Mouse (Mus musculus): ENCODE data around the gene 4933415A04Rik.

The 4933415A04Rik gene

DNA sequence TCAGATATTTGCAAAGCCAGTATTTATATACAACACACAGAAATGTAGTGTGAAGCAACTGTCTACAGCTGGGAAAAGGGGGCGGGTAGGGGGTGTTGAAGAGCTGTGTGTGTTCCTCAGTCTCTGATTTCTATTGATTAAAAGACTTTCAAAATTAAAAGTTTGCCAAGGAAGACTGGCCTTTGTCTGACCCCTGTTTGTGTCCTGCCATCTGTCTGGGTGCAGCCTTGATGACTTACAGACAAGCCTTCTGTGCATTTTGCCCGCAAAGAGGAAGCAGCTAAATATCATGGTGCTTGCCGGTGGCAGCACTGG lies 11.8 kb upstream of the 4933415A04Rik start:
- no peak for DNase-seq (ENCODE audit: low spot score)

DNA sequence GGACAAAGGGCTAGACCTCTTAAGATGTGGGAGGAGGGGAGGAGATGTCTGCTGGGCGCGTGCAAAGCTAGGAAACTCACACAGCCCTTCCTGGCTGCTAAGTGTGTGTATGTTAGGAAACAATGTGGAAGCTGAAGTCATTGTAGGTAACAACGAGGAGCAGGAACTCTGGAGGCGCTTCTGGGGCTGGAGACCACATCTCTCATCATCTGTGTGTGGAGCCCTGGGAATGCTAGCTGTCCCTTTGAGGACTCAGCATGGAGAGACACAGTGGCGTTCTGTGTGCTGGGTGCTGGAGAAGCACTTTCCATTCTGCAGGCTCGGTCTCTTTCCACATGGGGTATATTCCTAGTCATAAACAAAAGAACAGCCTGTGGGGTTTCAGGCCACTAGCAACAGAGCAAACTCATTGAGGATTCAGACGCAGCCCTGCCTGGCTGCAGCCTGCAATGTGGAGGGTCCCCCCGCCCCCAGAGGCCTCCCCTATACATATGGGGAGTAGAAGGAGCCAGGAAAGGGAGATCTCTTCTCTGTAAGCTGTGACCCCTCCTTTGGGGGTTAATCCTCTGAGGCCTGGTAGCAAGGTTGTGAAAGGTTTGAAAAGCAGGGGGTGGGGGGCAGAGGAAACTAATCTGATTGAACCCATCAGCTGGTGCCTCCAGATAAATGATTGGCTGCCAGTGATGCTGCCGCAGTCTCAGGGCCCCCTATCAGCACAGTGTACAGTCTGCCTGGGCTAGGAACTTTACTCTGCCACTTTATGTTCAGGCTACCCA lies 11.3 kb upstream of the 4933415A04Rik start:
- no peak for DNase-seq (ENCODE audit: low spot score)

DNA sequence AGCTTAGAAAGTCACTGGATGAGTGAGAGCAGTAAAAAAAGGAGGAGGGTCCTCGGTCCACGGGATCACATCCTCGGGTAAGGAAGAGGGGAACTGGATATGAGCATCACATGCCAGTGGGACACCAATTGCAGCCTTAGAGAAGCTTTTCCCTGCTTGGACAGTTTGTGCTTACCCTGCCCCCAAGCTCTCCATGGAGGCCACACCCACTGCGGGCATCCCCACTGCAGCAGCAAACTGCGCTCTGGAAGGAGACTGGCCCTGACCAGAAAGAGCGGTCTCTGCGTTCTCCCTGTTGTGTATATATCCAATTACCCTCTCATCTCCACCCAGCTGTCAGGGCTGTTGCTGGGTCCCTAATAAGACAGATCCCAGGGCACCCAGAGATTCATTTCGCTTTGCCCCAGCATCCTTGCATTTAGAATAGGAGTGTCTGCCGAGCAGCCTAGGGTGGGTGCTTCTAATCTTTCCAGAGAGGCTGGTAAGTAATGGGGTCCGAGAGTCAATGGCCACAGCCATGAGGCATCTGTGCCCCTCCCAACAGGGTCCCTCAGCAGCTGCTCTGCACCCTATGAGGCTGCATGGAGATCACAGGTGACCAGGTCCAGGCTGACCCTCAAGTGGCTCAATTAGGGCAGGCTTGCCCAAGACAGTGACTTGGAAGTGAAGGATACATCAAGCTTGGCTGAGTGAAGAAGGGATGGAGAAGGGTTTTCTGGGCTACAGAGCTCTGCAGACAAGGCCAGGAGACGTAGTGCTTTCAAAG lies 8.9 kb upstream of the 4933415A04Rik start:
- DNase-seq (ENCODE audit: low spot score), result no peak

GRCm38 (mm10) chr11:43585211-43586005 lies 1.4 kb upstream of the 4933415A04Rik start:
- no peak for DNase-seq (ENCODE audit: low spot score)

DNA sequence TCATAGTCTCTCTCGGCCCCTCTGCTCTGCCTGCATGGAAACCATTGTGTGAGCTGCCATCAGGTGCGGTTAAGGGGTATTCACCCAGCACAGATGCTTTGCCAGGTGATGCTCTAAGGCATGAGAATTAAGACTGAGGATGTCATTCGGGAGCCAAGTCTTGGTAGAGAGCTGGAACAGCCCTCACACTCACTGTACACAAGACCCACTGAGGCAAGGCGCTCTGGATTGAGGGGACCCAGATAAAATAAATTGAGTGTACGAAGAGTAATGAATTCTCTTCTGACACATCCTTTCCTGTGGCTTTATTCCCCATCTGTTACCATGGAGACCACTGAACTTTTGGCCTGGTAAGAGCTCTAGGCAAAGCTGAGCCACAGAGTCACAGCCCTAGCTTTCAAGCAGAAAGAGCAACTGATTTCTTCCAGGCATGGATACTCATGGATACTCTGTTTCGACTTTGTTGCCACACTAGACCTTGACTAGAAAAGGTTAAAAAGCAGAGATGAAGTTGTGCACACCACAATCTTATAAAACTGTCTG lies 2.8 kb downstream of the 4933415A04Rik start:
- peak; percentile 29 for DNase-seq (ENCODE audit: low spot score)

DNA sequence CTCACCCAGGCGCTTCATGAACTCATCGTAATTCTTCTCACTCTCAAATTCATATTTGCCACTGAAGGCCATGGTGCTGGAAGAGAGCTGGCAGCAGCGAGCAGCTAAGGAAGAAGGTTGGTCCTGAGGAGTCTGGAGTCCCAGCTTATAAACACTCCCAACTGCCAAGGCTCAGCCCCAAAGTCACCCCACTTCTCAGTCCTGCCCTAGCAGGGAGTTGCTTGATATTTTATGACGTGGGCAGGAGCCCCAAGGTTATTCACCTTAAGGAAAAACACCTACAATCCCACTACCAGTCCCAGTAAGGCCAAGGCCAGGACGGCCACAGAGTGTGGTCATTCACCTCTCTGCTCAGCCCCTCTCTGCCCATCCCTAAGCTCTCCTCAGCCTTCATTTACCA lies 14.6 kb downstream of the 4933415A04Rik start, which contains the start of gene Fabp6:
Gene Fabp6, minus strand, starts transcription at position 101 of the 400 bp plus-strand sequence.
- no peak for DNase-seq (ENCODE audit: low spot score)

GRCm38 (mm10) chr11:43604207-43604606 lies 17.4 kb downstream of the 4933415A04Rik start:
- no peak for DNase-seq (ENCODE audit: low spot score)

DNA sequence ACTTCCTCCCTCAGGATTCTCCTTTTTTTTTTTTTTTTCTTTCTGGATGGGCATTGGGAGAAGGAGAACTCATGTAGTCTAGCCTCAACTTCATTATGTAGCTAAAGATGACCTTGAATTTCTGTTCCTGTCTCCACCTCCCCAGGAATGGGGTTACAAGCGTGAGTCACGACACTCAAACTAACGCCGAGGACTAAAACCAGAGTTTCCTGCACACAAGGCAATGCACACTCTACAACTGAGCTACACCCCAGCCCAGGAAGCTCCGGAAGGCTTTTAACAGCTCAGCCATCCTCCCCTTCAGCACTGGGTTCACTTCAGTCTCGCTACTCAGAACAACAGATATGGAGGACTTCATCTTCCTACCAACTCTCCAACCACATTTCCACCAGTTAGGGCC lies 18.1 kb downstream of the 4933415A04Rik start:
- DNase-seq (ENCODE audit: low spot score), result no peak

DNA sequence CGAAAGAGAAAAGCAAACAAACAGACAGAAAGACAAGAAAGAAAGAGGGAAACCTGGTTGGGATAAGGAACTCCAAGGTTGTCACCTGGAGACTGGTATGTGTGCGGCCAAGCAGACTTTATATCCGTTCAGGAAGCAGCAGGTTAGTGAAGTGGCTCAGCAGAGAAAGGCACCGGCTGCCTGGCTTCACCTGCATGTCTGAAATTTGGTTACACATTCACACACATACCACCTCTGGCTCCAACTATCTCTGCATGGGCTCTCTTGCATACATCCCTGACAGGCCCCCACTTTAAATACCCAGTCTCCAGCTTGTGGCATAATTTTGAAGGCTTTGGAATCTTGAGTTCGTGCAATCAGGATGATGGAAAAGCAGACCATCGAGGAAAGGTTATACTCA lies 19.0 kb downstream of the 4933415A04Rik start:
- DNase-seq (ENCODE audit: low spot score), result no peak

- DNase-seq (ENCODE audit: low spot score), result no peak
These were observed 21.6 kb downstream of the 4933415A04Rik start for GRCm38 (mm10) chr11:43608440-43608839.

- DNase-seq (ENCODE audit: low spot score), result no peak
These were observed 23.3 kb downstream of the 4933415A04Rik start for GRCm38 (mm10) chr11:43610006-43610661.

DNA sequence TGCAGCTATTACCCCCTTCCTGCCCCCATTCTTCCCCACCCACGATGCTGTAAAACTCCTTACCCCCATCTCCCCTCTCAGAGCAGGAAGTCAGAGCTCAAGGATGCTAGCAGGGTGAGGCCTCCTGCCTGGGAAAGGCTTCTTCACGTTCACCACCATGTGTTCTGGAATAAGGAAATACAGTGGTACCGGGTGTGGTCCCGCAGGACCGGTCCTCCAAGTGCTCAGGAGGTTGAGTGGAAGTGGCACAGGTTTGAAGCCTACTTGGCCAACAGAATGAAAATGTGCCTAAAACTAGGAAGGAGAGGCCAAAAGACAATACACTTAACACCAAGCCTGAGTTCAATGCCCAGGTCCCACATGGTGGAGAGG lies 23.8 kb downstream of the 4933415A04Rik start:
- DNase-seq (ENCODE audit: low spot score), result no peak

GRCm38 (mm10) chr11:43612834-43613488 lies 26.1 kb downstream of the 4933415A04Rik start:
- DNase-seq (ENCODE audit: low spot score), result peak; percentile 59

- DNase-seq (ENCODE audit: low spot score), result no peak
These were observed 31.1 kb downstream of the 4933415A04Rik start for GRCm38 (mm10) chr11:43617924-43618323.

GRCm38 (mm10) chr11:43618403-43618802 lies 31.6 kb downstream of the 4933415A04Rik start:
- DNase-seq (ENCODE audit: low spot score), result no peak

GRCm38 (mm10) chr11:43621769-43622168 lies 34.9 kb downstream of the 4933415A04Rik start:
- no peak for DNase-seq (ENCODE audit: low spot score)

DNA sequence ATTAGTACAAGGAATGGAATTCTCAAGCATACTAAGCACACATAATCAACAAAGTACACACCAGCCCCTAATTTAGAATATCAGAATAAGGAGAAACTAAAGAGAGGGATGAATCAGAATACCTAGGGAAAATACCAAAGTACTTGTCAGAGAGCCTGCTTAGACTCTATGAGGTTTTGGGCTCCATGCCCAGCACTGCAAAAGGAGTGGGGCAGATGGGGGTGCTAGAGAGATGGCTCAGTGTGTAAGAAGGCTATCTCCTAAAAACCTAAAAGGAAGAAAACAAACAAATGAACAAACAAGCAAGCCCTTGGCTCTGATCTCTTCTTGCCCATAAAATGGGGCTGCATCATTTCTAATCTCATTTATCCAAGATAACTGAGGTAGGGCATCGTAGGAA lies 37.5 kb downstream of the 4933415A04Rik start:
- DNase-seq (ENCODE audit: low spot score), result no peak

- peak; percentile 48 for DNase-seq (ENCODE audit: low spot score)
These were observed 39.6 kb downstream of the 4933415A04Rik start for GRCm38 (mm10) chr11:43626300-43626926.

DNA sequence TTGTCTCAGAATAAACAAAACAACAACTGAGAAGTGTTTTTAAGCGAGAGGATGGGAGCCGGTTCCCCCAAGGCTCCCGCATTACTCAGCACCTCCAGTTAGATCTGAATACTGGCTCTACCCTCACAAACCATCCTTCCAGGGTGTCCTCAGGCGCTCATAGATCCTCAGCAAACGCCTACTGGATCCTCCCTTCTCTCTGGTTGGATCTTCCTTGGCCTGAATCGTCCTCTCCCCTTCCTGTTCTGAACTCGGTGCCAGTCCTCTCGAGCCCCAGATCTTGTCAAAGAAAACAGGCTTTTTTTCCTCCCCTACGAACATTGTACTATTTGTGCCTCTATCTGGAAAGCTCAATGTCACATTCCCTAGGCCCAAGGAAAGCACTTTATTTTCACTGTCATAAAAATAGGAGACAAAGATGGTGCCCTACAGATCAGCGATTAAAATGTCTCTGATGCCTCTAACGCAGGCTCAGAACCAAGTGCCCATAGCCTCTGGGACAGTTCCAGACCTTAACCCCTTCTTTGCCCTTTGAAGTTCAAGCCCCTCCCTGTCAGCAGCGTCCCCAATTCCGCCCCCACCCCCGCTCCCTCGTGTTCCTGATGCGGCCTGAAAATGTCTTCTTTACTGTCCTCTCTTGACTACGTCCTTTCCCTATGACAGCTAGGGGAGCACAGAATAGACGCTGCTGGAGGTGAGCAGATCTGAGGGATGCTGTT lies 40.2 kb downstream of the 4933415A04Rik start:
- peak; percentile 24 for DNase-seq (ENCODE audit: low spot score)

DNA sequence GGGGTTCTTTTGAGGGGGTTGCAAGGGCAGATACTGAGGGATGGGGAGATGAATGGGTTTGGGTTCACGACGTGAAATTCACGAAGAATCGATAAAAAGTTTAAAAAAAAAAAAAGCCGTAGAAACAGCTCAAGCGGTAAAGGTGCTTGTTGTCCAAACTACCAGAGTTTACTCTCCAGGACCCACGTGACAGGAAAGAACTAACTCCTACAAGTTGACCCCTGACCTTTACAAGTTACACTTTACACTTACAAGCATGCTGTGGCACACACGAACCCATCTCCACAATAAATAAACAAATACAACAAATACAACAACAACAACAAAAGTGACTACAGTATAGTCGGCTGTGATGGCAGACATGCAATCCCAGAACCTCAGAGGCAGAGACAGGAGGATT lies 44.8 kb downstream of the 4933415A04Rik start:
- no peak for DNase-seq (ENCODE audit: low spot score)

Data from testis, postnatal 14 days (tissue).